Mouse (Mus musculus) embryonic facial prominence, embryonic 12.5 days (tissue): ENCODE data around the gene Gadd45b. TPM values are rescaled to one million over a fixed set of nuclear protein-coding genes. Genes with fewer than 3 reads are reported as not detected.

Experiments
- ATAC-seq: fragments of 200-750 bp; cut with Nextera tagmentation; 2 replicates; pipeline ENCODE4 v1.8.0; 2017; ENCODE audit not compliant: insufficient number of reproducible peaks, insufficient read depth, low FRiP score, low TSS enrichment
- H3K27ac ChIP-seq: fragments of 300-500 bp; sonication (generic); 2 replicates; pipeline ENCODE4 v1.5.1; 2016; ENCODE audit warnings: mild to moderate bottlenecking
- H3K27me3 ChIP-seq: fragments of 300-500 bp; sonication (generic); 2 replicates; pipeline ENCODE4 v1.6.1; 2016; ENCODE audit warnings: mild to moderate bottlenecking, moderate library complexity
- H3K36me3 ChIP-seq: fragments of 300-500 bp; sonication (generic); 2 replicates; pipeline ENCODE4 v1.6.1; 2016; ENCODE audit warnings: mild to moderate bottlenecking
- H3K4me1 ChIP-seq: fragments of 300-500 bp; sonication (generic); 2 replicates; pipeline ENCODE4 v1.6.1; 2016
- H3K4me2 ChIP-seq: fragments of 300-500 bp; sonication (generic); replicated peaks from 2 replicates; pipeline ENCODE4 v1.6.1; 2016; ENCODE audit warnings: mild to moderate bottlenecking, moderate library complexity
- H3K4me3 ChIP-seq: fragments of 300-500 bp; sonication (generic); 2 replicates; pipeline ENCODE4 v1.5.1; 2016; ENCODE audit warnings: mild to moderate bottlenecking
- H3K9ac ChIP-seq: fragments of 300-500 bp; sonication (generic); 2 replicates; pipeline ENCODE4 v1.6.1; 2016; ENCODE audit warnings: mild to moderate bottlenecking, moderate library complexity
- H3K9me3 ChIP-seq: fragments of 300-500 bp; sonication (generic); 2 replicates; pipeline ENCODE4 v1.6.1; 2016; ENCODE audit warnings: mild to moderate bottlenecking, moderate library complexity
- WGBS: fragments of 180-500 bp; shearing (Covaris S2); methylation state at CpG from one replicate; pipeline ENCODE4 v1.1.7; 2016; 5-methylcytosine and 5-hydroxymethylcytosine counted together
- polyA plus RNA-seq: library from polyadenylated mRNA; unstranded; fragments of >200 nt; fragmentation: Nextera tagmentation; extraction: Ambion mirVana; gene quantifications from 2 replicates; pipeline ENCODE4 v1.2.1, GENCODE M21; 2016

The Gadd45b gene
- polyA plus RNA-seq, 1 experiment from 2014 or later, result 15.9 TPM

GRCm38 (mm10) chr10:80962051-80962472 lies 32.2 kb downstream of the Gadd45b start:
- no peaks in the 10 kb centered on the region for H3K36me3 ChIP-seq
- no peaks in the 10 kb centered on the region for H3K9me3 ChIP-seq
- H3K4me3 ChIP-seq, result no peak overlapping the region
- no peaks in the 10 kb centered on the region for H3K27me3 ChIP-seq
- H3K4me1 ChIP-seq, result peaks cover 40% of the 10 kb centered on the region
- WGBS, result 43% methylated on average over 10 of the region's 10 CpGs
- H3K4me2 ChIP-seq, result no peak overlapping the region
- ATAC-seq, result no peak
- peak overlapping the region; percentile 77 for H3K27ac ChIP-seq
- no peak overlapping the region for H3K9ac ChIP-seq

GRCm38 (mm10) chr10:80962585-80962984 lies 32.7 kb downstream of the Gadd45b start:
- Histone ChIP-seq H3K27me3 (no peaks in the 10 kb centered on the region), H3K4me2 (no peak overlapping the region), H3K9me3 (no peaks in the 10 kb centered on the region), H3K4me1 (peaks cover 44% of the 10 kb centered on the region), H3K4me3 (no peak overlapping the region), H3K36me3 (no peaks in the 10 kb centered on the region), H3K9ac (no peak overlapping the region), H3K27ac (no peak overlapping the region; the same call in 1 of the 2 replicates)
- no peak for ATAC-seq
- WGBS, result 74% methylated on average over 5 of the region's 5 CpGs

GRCm38 (mm10) chr10:80963031-80963975 lies 33.4 kb downstream of the Gadd45b start:
- Histone ChIP-seq H3K27ac (no peak overlapping the region; the same call in 1 of the 2 replicates), H3K9ac (no peak overlapping the region), H3K36me3 (no peaks in the 10 kb centered on the region), H3K27me3 (no peaks in the 10 kb centered on the region), H3K4me3 (no peak overlapping the region), H3K4me1 (peaks cover 44% of the 10 kb centered on the region), H3K9me3 (no peaks in the 10 kb centered on the region), H3K4me2 (no peak overlapping the region)
- ATAC-seq, result no peak
- WGBS, result 54% methylated on average over 12 of the region's 12 CpGs

- H3K9me3 ChIP-seq, result no peaks in the 10 kb centered on the region
- peaks cover 35% of the 10 kb centered on the region for H3K4me1 ChIP-seq
- WGBS, result 45% methylated on average over 12 of the region's 12 CpGs
- H3K27me3 ChIP-seq, result no peaks in the 10 kb centered on the region
- no peak for ATAC-seq
- H3K4me2 ChIP-seq, result no peak overlapping the region
- no peak overlapping the region for H3K27ac ChIP-seq
- no peak overlapping the region for H3K4me3 ChIP-seq
- H3K9ac ChIP-seq, result no peak overlapping the region
- H3K36me3 ChIP-seq, result no peaks in the 10 kb centered on the region
These were observed 36.4 kb downstream of the Gadd45b start for GRCm38 (mm10) chr10:80966296-80966695.

GRCm38 (mm10) chr10:80967101-80967656 lies 37.3 kb downstream of the Gadd45b start:
- H3K36me3 ChIP-seq, result no peaks in the 10 kb centered on the region
- no peak overlapping the region for H3K4me3 ChIP-seq
- WGBS, result 52% methylated on average over 3 of the region's 3 CpGs
- no peak for ATAC-seq
- no peak overlapping the region for H3K9ac ChIP-seq
- no peaks in the 10 kb centered on the region for H3K27me3 ChIP-seq
- no peak overlapping the region for H3K27ac ChIP-seq
- no peaks in the 10 kb centered on the region for H3K9me3 ChIP-seq
- peaks cover 26% of the 10 kb centered on the region for H3K4me1 ChIP-seq
- H3K4me2 ChIP-seq, result no peak overlapping the region

GRCm38 (mm10) chr10:80968106-80968505 lies 38.2 kb downstream of the Gadd45b start:
- Histone ChIP-seq H3K9me3 (no peaks in the 10 kb centered on the region), H3K4me1 (peaks cover 28% of the 10 kb centered on the region), H3K36me3 (no peaks in the 10 kb centered on the region), H3K27ac (no peak overlapping the region), H3K27me3 (no peaks in the 10 kb centered on the region), H3K4me2 (no peak overlapping the region), H3K4me3 (no peak overlapping the region), H3K9ac (no peak overlapping the region)
- ATAC-seq, result no peak
- WGBS, result 76% methylated on average over 4 of the region's 4 CpGs

- no peak overlapping the region for H3K4me2 ChIP-seq
- 69% methylated on average over 3 of the region's 3 CpGs for WGBS
- H3K4me1 ChIP-seq, result peaks cover 18% of the 10 kb centered on the region
- ATAC-seq, result no peak
- H3K9ac ChIP-seq, result no peak overlapping the region
- no peaks in the 10 kb centered on the region for H3K9me3 ChIP-seq
- H3K4me3 ChIP-seq, result no peak overlapping the region
- H3K27me3 ChIP-seq, result no peaks in the 10 kb centered on the region
- H3K36me3 ChIP-seq, result no peaks in the 10 kb centered on the region
- no peak overlapping the region for H3K27ac ChIP-seq
These were observed 39.4 kb downstream of the Gadd45b start for GRCm38 (mm10) chr10:80969298-80969697.

- no peak overlapping the region for H3K27ac ChIP-seq
- H3K27me3 ChIP-seq, result no peaks in the 10 kb centered on the region
- WGBS, result 83% methylated on average over 8 of the region's 8 CpGs
- no peak overlapping the region for H3K4me3 ChIP-seq
- H3K4me2 ChIP-seq, result no peak overlapping the region
- H3K9ac ChIP-seq, result no peak overlapping the region
- no peaks in the 10 kb centered on the region for H3K36me3 ChIP-seq
- H3K4me1 ChIP-seq, result peaks cover 18% of the 10 kb centered on the region
- no peaks in the 10 kb centered on the region for H3K9me3 ChIP-seq
- no peak for ATAC-seq
These were observed 40.3 kb downstream of the Gadd45b start for GRCm38 (mm10) chr10:80970159-80970558.

- no peak for ATAC-seq
- 76% methylated on average over 15 of the region's 15 CpGs for WGBS
- H3K9ac ChIP-seq, result no peak overlapping the region
- no peak overlapping the region for H3K4me3 ChIP-seq
- peaks cover 18% of the 10 kb centered on the region for H3K4me1 ChIP-seq
- H3K27me3 ChIP-seq, result no peaks in the 10 kb centered on the region
- H3K9me3 ChIP-seq, result no peaks in the 10 kb centered on the region
- no peak overlapping the region for H3K27ac ChIP-seq
- H3K4me2 ChIP-seq, result no peak overlapping the region
- no peaks in the 10 kb centered on the region for H3K36me3 ChIP-seq
These were observed 41.7 kb downstream of the Gadd45b start for GRCm38 (mm10) chr10:80971533-80971932.

- Histone ChIP-seq H3K27me3 (no peaks in the 10 kb centered on the region), H3K4me2 (no peak overlapping the region), H3K4me3 (no peak overlapping the region), H3K27ac (no peak overlapping the region), H3K9ac (no peak overlapping the region), H3K36me3 (no peaks in the 10 kb centered on the region), H3K9me3 (no peaks in the 10 kb centered on the region), H3K4me1 (peaks cover 11% of the 10 kb centered on the region)
- 47% methylated on average over 11 of the region's 11 CpGs for WGBS
- ATAC-seq, result no peak
These were observed 42.5 kb downstream of the Gadd45b start for GRCm38 (mm10) chr10:80972071-80972987.

GRCm38 (mm10) chr10:80973722-80974121 lies 43.8 kb downstream of the Gadd45b start:
- H3K4me2 ChIP-seq, result no peak overlapping the region
- WGBS, result 75% methylated on average over 1 of the region's 1 CpGs
- H3K27ac ChIP-seq, result no peak overlapping the region
- no peak overlapping the region for H3K9ac ChIP-seq
- peaks cover 10% of the 10 kb centered on the region for H3K4me1 ChIP-seq
- no peaks in the 10 kb centered on the region for H3K36me3 ChIP-seq
- no peak overlapping the region for H3K4me3 ChIP-seq
- no peak for ATAC-seq
- H3K27me3 ChIP-seq, result no peaks in the 10 kb centered on the region
- H3K9me3 ChIP-seq, result no peaks in the 10 kb centered on the region
